Mouse (Mus musculus): ENCODE measurements around the gene Znrf1. TPM values are rescaled to one million over a fixed set of nuclear protein-coding genes. Genes with fewer than 3 reads are reported as not detected.

Gene Znrf1
- polyA plus RNA-seq (2014; fragmentation: Illumina TruSeq; extraction: RNeasy Lipid Tissue Mini Kit (QIAGEN cat#74804)) = 19.7 TPM

DNA sequence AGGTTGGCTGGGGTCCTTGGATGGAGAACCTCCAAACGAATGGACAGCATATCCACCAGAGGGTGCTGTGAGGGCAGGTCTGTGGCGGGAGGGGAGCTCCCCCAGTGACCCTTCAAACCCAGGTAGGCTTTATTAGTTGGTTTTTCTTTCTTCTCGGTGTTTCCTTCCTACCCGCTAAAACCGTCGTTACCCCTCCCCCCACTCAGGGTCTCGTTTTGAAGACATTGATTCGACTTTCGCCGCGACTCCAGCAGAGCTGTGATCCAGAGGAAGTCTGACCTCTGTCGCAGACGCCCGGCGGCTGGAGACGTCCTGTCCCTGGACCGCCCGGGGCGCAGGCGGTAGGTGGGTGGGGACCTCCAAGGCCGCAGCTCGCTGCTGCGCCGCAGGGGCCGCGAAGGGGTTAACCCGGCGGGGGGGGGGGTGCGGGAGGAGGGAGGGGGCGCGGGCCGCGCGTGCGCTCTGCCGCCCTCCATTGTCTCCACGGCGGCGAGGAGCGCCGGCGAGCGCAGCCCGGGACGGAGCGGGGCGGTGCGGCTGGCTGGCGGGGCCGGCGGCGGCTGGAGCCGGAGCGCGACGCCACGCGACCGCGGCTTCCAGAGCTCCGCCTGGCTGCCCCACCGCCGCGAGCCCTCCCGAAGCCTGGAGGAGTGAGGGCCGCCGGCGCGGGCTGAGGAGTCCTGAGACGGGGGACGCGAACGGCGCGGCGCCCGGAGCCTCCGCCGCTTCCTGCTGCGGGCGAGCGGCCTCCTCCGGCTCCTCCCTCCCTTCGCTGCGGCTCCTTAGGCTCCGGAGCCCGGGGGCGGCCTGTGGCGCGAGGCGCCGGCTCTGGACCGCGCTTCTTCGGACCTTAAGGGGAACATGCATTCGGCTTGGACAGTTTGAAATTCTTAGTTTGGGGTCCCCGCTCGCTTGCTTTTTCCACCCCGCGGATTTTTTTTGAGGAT, at the start of gene Znrf1:
TSS of gene Znrf1 (plus strand) at position 67 of the 947 bp plus-strand sequence.

DNA sequence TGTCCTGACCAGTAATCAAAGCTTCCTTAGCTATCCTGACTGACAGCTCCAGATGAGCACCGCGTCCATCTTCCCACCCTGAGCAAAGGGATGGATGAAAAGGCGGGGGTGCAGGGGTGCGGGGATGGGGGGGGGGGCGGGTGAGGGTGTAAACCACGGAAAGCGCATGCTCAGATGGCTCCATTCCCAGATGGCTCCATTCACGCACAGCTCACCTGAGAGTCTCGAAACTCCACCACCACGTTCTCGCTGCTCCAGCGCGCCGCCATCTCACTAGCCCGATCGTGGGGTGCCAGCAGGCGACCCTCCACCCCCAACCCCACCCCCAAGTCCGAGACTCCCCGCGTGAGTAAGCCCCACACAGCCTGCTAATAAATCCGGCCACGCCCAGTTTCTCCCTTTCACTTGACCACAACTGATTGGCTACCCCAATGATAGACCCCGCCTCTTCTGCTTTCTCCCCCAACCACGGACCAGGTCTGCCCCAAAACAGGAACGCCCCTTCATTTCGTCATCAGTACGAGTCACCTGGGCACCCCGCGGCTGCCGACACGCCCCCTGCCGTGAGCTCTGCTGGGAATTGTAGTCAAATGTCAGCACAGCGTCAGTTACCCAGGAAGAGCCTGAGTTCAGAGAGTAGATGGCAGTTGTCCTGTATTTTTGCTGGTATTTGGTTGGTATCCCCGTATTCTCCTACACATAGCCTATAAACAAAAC, 14.0 kb upstream of the Znrf1 start, which contains the start of gene Wdr59:
TSS of gene Wdr59 (minus strand) at position 380 of the 717 bp plus-strand sequence.

DNA sequence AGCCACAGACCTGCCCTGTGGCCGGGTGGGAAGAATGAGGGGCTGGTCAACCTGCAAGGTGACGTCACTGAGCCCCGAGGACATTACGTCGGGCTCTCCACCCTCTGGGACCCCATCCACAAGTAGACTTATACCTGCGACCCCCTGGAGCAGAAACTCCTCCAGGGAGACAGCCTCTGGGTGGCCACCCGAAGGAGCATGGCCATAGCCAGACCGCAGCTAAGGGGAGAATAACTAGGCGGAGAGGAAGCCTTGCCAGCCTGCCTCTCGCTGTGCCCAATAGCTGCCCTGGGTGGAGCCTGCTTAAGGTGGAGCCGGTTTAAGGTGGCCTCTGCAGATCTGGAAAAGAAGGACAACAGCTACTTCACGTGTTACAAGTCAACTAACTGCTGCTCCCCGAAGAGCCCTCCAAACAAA, 94.2 kb downstream of the Znrf1 start, which contains the start of gene Ldhd:
TSS of gene Ldhd (minus strand) at position 270 of the 417 bp plus-strand sequence.

GRCm38 (mm10) chr8:111643264-111644141, 107.6 kb downstream of the Znrf1 start, which contains the start of gene Zfp1:
TSS of gene Zfp1 (plus strand) at chr8:111643401.

Other genes starting within 250 kb of the Znrf1 start
- 141 TPM for gene Rfwd3, start 235.9 kb upstream of the Znrf1 start, polyA plus RNA-seq (2014; fragmentation: Illumina TruSeq; extraction: RNeasy Lipid Tissue Mini Kit (QIAGEN cat#74804))
- gene Mlkl, start 197.9 kb upstream of the Znrf1 start, polyA plus RNA-seq (2014; fragmentation: Illumina TruSeq; extraction: RNeasy Lipid Tissue Mini Kit (QIAGEN cat#74804)) = 8.7 TPM
- gene Fa2h, start 142.3 kb upstream of the Znrf1 start, polyA plus RNA-seq (2014; fragmentation: Illumina TruSeq; extraction: RNeasy Lipid Tissue Mini Kit (QIAGEN cat#74804)) = 0.83 TPM
- 21.8 TPM for gene Wdr59, start 14.0 kb upstream of the Znrf1 start, polyA plus RNA-seq (2014; fragmentation: Illumina TruSeq; extraction: RNeasy Lipid Tissue Mini Kit (QIAGEN cat#74804))
- gene Ldhd, start 94.3 kb downstream of the Znrf1 start, polyA plus RNA-seq (2014; fragmentation: Illumina TruSeq; extraction: RNeasy Lipid Tissue Mini Kit (QIAGEN cat#74804)) = 1.1 TPM
- 12.9 TPM for gene Zfp1, start 107.3 kb downstream of the Znrf1 start, polyA plus RNA-seq (2014; fragmentation: Illumina TruSeq; extraction: RNeasy Lipid Tissue Mini Kit (QIAGEN cat#74804))
- 2.0 TPM for gene Ctrb1, start 154.9 kb downstream of the Znrf1 start, polyA plus RNA-seq (2014; fragmentation: Illumina TruSeq; extraction: RNeasy Lipid Tissue Mini Kit (QIAGEN cat#74804))
- 0.17 TPM for gene Bcar1, start 207.7 kb downstream of the Znrf1 start, polyA plus RNA-seq (2014; fragmentation: Illumina TruSeq; extraction: RNeasy Lipid Tissue Mini Kit (QIAGEN cat#74804))

Measured in ovary, adult 10 weeks (tissue).